Mouse (Mus musculus) brain, embryonic 18.5 days (tissue): ENCODE data around the gene Zfp276.
A peak's percentile ranks its signal among the peaks of the same experiment; 100 is the strongest.

Source experiments
- DNase-seq: peaks from one replicate; pipeline ENCODE4 v3.0.0-alpha.2; 2012; ENCODE audit warnings: low read depth, low spot score

Gene Zfp276

GRCm38 (mm10) chr8:123290166-123290565, 36.2 kb downstream of the Zfp276 start:
- no peak for DNase-seq

- no peak for DNase-seq
Observed at GRCm38 (mm10) chr8:123290679-123291078, 36.7 kb downstream of the Zfp276 start.

GRCm38 (mm10) chr8:123291716-123292115, 37.7 kb downstream of the Zfp276 start:
- DNase-seq = no peak

- DNase-seq = no peak
Observed at GRCm38 (mm10) chr8:123292281-123292680, 38.3 kb downstream of the Zfp276 start.

GRCm38 (mm10) chr8:123292785-123293184, 38.8 kb downstream of the Zfp276 start:
- DNase-seq = no peak

GRCm38 (mm10) chr8:123298301-123298700, 44.3 kb downstream of the Zfp276 start:
- DNase-seq = no peak

- no peak for DNase-seq
Observed at GRCm38 (mm10) chr8:123308738-123309137, 54.7 kb downstream of the Zfp276 start.

GRCm38 (mm10) chr8:123317781-123318466, 63.9 kb downstream of the Zfp276 start:
- DNase-seq = no peak

- DNase-seq = peak; percentile 68
Observed at GRCm38 (mm10) chr8:123318467-123318911, 64.5 kb downstream of the Zfp276 start, which contains the start of gene Fanca. Gene Fanca (minus strand): TSS chr8:123318576.
